Mouse (Mus musculus) mesoderm, embryonic 11.5 days (tissue): Measurements from ENCODE around the gene Trappc10.
A peak's percentile ranks its signal among the peaks of the same experiment; 100 is the strongest.
"Not testable (repeated sequence)": the region's sequence is repeated elsewhere in the genome, so short reads cannot be mapped to it uniquely, and the experiment has no call there.

Experiments
- DNase-seq: peaks from one replicate; pipeline ENCODE4 v3.0.0-alpha.2; 2012; ENCODE audit warnings: low read depth, low spot score

Gene Trappc10

DNA sequence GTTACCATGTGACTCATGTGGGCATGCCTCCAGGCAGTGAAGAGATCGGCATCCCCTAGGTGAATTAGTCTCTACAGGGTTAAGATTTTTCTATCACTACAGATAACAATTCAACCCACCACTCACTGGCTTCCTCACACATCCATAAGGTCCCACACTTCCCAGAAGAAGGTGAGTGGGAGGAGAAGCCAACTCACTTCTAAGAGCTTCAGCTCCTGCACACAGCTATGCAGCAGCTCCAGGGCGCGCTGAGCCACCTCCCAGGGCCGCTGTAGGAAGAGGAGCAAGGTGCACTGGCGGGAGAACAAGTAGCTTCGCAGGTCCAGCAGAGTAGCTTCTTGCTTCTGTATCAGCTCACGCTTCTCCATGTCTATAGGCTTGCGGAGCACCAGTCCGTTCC, 30.1 kb downstream of the Trappc10 start:
- DNase-seq: no peak

DNA sequence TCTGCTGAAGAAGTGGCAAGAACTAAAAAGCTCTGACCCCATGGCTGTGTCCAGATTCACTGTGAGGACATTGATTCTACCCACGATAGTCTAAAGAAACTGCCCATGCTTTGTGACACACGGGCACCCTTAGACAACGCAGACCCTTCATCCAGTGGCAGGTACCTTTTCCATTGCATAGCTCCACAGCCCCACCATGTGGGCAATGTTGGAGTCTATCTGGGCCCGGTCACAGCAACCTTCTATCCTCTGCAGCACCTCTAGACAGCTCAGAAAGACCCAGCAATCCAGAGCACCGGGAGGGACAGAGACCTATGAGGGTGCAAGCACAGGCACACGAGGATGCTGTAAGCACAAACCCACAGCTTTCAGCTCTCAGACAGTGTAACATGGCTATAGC, 33.1 kb downstream of the Trappc10 start:
- peak; percentile 3 for DNase-seq

DNA sequence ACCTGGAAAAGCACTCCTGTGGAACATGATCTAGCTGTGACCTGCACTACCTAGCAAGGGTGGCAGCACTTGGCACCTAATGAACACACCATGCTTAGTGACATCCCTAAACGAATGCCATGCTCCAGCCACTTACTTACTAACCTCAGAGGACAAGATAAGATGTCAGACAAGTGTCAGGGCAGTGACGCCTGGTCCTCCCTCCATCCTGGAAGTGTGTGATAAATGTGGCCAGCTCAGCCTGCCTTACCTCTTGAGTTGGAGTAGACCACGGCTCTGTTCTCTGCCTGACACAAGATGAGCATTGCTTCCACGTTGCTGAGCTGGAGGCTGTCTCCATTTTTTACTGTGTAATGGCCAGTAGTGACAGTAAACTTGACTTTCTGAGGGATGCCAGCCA, 43.3 kb downstream of the Trappc10 start:
- no peak for DNase-seq

DNA sequence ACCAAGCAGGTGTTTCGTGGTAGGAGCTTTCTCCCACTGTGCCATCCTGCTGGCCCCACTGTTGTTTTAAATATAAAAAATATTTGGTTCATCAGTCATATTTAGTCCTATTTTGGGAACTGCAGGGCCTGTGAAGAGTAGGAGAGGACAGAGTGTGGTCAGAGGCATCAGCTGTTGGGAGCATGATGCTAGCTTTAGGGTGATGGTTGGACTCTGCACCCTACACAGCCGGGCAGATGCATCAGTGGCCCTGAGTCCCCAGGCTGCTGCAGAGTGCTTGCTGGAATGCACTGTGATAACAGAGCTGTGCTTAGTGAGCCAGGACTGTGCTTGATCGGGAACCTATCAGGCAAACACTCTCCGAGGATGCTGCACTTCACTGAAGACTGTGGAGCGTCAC, 51.5 kb downstream of the Trappc10 start:
- DNase-seq: no peak

DNA sequence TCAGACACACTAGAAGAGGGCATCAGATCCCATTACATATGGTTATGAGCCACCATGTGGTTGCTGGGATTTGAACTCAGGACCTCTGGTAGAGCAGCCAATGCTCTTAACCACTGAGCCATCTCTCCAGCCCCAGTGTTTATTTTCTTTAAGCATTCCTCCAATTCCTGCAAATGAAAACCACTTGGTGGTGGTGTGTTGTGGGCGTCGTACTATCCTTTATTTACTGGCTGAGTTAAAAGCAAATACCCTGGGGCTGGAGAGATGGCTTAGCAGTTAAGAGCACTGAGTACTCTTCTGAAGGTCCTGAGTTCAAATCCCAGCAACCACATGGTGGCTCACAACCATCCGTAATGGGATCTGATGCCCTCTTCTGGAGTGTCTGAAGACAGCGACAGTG, 58.4 kb downstream of the Trappc10 start:
- DNase-seq: not testable (repeated sequence)

DNA sequence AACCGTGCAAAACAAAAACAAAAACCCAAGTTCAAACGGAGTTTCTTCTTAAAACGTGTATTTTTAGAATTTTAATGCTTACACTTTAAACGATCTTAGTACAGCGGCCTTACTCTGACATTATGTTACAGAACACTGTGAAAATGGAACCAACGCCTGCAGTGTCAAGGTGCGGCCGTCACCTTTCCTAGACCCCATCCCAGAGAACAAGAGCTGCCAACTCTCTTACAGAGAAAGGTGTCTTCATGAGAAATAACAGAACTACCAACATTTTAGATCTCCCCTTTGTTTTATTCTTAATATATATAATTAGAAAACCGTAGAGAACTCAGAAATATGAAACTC, 59.1 kb downstream of the Trappc10 start:
- DNase-seq: no peak

DNA sequence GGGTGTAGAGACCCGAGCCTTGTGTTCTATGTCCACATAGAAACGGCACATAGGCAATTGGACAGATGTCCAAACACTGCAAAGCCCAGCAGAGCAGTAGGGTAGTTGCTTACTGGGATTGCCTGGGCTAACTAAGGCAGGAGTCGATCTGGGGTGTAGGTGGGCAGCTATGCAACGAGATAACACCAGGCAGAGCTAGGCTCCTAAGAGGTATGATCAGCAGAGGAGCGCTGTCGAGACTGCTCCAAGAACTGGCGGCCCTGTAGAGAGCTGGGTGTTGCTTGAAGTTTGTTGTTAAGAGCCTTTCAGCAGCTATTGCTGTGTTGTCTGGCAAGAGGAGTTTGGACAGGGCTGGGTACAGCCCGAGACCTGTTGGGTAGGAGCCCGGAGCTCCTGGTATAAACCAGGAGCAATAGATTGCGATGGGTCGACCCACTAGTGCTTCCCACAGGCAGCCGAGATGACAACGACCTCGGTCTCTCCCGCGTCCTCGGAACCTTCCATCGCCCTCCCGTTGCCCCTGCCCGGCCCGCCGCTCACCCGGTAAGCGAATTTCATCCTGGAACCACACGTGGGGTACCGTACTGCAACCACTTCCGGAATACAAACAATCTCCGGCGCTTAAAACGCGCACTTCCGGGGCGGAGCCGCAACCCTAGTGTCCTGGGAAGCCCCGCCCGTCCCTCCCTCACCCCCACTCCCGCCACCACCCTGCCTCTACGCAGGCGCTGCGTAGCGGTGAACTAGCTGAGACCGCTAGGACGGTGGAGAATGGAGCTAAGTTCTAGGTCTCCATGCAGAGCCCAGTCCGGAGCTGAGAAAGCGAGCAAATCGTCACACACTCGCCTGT, 59.7 kb downstream of the Trappc10 start, which contains the start of gene Pwp2:
Gene Pwp2, minus strand, starts transcription at position 619 of the 850 bp plus-strand sequence.
- peak; percentile 95 for DNase-seq

DNA sequence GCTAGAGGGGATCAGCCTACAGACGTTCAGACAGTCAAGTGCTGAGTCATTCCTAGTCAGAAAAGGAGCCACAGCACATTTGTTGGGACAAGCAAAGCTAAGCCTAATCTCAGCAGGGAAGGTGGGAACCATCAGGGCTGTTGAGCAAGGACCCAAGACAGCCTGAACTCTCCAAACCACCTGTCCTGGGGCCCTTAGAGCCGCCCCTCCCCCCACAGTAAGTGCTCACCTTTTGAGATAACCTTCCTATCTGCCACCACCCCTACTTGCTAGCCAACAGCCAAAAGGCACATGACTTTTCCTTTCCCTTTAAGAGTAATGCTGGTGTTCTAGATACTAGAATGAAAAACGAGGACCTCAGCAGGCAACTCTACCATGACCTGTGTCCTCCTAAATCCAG, 60.9 kb downstream of the Trappc10 start:
- DNase-seq: no peak

DNA sequence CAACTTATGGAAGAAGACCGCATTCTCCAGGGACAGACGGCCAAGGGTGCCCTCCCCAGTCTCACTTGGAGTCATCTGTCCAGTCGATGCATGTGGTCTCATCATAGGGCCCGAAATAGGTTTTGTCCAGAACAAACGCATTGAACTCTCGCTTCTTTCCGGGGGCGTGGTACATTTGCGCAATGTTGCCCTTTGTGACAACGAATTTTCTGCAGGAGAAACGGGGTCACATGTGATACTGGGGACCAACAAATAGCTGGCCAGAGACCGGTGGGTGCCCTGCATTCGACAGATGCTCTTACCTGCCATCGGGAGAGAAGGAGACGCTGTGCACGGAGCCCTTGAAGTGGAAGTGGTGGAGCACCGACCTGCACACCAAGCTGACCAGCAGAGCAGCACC, 62.1 kb downstream of the Trappc10 start:
- DNase-seq: no peak

DNA sequence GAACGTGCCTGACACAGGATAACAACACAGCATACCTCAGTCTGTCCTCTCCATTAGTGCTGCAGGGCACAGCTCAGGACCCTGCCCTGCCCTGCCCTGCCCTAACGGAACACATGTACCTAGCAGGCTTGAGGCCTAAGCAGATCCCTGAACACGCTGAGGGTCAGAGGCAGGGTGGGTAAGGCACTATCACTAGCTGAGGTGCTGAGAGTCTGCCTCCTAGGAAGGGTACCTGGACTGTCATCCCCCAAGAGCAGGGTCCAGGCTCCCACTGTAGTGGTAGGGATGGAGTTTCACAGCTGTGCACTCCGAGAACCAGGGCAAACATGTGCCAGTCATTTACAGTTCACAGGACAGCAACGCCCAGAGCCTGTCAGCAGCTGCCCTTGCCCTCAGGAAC, 70.0 kb downstream of the Trappc10 start:
- DNase-seq: no peak

DNA sequence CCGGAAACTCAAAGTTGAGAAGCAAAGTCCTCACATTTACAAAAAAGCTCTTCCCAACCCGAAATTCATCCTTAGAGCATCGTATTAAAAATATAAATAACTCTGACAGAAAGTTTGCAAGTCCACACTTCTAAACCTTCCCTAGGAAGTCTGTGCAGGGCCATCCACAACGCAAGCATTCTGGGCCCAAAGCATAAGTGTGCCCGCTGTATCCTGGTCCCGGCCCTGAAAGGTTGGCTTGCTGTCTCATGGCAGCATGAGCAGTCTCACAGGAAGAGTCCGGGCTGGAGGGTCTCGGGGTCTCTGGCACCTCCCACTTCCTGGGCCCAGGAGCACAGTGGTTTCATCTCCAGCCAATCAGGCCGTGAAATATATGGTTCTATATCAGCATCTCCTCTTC, 72.9 kb downstream of the Trappc10 start:
- no peak for DNase-seq

DNA sequence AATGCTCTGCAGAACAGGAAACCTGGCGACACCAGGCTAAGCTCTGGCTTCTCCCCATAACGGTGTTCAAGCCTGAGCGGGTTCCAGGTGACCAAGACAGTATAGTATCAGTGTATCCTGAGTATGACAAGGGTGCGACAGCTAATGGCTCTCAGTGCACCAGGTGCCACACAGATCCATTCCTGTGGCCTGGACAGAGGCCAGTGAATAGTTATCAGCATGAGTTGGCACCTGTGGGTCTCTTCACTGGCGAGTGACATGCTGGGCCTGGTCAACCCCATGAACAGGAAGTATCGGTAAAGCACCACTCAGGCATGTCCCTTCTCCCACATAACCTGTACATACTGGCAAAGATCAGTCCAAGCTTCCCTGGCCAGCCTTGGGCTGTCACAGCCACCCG, 73.4 kb downstream of the Trappc10 start:
- DNase-seq: no peak

DNA sequence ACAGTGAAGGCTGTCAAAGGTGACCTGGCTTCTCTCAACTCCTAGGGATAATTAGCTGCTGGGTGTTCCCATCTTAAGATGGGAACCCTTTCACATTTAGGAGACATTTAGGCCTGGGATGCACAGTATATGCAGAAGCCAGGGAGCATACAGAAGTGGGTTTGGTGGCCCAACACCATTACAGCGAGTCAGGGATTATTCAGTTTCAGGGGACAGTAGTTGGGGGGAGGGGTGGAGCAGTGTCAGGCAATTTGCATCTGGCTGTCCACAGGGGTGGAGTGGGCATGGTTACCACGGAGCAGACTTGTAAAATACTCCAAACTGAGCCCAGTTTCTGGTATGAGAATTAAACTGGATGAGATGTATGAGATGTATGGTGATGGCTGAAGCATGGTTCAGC, 74.0 kb downstream of the Trappc10 start:
- no peak for DNase-seq

DNA sequence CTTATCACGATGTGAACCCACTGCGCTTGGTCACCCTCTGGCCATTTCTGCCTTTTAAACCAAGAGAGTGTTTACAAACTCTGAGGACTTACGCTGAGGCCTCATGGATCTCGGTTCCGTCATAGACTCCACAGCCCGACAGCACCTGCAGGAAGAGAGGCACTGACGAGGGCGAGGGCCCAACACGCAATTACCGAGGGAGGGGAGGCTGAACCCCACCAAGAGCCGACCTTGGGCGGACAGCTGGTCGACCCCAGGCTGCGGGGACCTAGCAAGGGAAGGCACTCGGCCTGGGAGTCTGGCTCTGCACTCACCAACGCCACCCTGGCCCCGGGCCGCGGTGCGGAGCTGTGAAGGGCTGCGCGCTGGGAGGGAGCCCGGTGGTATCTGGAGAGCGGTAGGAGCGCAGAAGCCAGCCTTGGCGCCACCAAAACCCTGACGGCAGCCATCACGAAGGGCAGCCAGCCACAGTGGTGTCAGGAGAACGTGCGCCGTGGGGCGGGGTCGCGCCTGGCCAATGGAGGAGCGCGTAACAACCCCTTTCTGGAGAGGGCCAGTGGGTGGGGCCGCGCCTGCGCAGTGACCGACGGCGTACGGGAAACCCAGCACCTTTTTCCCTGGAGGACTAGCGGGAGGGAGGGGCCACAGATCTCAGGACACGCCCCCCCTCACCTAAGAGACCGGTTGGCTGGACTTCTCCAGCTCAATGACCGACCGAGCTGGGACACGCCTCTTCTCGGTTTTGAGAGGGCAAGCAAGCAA, 75.0 kb downstream of the Trappc10 start, which contains the start of gene D10Jhu81e:
Gene D10Jhu81e, minus strand, starts transcription at position 502 of the 762 bp plus-strand sequence.
- peak; percentile 99 for DNase-seq

DNA sequence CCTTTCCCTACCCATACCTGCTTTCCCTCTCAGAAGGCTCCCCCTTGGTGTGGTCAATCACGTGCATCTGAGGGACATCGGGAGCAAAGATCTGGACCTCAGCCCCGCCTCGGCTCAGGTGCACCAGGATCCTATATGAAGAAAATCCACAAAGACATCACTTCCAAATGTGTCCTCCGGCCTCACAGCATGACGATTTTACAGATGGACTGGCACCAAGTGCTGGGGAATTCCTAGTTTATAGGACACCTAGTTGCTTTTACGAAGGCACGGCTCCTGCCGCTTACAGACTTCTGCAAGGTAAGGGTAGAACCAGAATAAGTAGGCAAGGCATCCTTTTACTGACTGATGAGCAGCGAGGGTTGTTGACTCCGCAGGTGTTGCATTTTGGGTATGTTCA, 75.6 kb downstream of the Trappc10 start:
- DNase-seq: no peak

DNA sequence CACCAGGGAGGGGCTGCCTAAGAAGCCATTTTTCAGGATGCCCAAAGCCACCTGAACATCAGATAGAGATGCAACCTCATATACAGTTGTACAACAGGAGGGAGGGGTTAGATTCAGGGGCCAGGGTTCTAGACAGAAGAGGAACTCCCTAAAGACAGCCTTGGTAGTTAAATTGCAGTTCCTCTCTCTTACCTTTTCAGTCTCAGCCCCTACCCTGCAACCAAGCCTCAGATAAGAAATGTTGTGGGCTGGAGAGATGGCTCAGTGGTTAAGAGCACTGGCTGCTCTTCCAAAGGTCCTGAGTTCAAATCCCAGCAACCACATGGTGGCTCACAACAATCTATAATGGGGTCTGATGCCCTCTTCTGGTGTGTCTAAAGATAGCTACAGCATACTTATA, 76.7 kb downstream of the Trappc10 start:
- DNase-seq: no peak

DNA sequence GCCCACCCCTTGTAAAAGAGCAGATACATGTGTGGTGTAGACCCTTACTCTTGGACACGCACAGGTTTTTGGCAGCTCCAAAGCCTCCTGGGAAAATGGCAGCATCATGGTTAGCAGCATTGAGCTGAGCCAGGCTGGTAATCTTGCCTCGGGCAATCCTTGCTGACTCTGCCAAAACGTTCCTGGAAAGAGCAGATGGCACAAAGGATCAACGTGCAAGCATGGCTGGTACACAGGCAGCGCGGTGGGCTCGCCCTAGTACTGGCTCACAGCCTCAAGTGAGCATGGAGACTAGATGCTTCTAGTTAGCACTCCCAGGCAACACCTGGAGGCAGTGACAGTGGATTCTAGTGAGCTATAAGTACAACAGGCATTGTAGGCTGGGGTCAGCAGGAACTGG, 77.1 kb downstream of the Trappc10 start:
- DNase-seq: no peak

DNA sequence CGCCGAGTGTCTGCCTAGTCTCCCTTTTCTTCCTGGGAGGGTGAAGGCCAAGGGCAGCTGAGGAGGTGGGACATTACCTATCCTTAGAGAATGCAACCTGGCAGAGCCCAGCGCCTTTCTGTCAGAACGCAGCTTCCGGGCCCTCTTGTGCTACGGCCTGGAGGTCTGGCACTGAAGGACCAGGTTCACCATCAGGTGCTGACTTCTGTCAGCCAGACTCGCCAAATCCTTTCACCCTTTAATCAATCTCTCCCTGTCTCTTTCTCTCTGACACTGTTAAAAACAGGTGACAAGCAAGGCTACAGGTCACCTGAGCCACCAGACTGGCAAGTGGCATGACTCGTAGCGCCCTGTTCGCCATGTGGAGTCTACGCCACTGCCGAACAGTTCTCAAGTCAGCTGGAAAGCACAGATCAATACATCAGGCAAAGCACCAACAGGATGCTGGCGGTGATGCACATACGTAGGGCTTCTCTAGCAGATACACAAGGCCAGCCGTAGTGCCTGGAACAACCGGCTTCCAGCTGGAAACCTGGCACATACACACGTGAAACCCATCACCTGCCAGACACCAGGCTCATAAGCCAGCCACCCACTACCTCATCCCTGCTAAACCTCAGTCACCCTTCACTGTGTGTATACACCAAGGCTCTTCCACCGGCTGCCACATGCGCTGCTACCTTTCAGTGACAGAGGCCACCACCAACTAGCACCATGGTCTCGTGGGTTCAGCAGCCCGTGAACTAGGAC, 79.0 kb downstream of the Trappc10 start:
- DNase-seq: no peak

DNA sequence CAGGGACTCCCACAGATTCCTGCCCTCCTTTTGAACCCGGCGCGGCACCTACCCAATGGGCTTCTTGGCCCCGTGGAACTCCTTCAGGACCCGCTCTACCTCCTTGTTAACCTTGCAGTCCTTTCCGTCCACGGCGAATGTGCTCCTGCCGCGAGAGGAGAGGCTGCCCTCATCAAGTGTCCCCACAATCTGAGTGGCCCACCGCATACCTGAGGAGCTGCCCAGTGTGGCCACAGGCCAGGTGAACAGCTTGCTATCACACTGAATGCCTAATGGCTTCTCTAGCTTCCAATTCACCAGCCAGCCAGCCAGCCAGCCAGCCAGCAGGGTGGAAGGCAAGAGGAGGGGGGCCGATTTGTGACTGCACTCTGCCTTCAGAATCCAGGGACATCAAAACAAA, 79.7 kb downstream of the Trappc10 start:
- DNase-seq: no peak

DNA sequence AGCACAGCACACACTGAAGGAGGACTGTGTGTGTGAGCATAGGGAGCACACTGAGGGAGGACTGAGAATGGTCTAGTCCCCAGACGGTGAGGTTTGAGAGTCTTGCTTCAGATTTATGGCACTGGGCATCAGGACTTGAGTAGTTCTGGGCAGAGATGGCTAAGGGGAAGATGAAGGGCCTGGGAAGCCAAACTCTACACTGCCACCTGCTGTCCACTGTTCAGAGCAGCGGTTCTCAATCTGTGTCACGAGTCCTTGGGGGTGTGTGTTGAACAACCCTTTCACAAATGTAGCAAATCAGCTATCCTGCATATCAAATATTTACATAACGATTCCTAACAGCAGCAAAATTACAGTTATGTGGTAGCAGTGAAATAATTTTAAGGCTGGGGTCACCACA, 80.5 kb downstream of the Trappc10 start:
- DNase-seq: peak; percentile 74

DNA sequence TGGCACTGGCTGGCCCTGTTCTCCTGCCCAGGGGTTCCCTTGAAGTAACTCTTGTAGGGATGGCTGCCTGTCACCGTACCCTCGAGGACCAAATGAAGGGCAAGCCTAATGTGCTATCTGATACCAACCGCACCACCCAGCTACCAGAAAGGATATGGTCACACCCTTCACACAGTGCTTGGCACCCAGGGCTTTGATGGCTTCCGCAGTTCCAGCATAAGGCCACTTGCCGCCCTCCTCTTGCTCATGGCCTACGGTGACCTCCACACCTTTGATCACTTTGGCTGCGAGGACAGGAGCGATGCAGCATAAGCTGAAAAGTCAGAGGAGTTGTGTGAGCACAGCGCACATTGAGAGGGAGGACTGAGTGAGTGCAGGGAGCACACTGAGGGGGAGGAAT, 81.2 kb downstream of the Trappc10 start:
- no peak for DNase-seq

DNA sequence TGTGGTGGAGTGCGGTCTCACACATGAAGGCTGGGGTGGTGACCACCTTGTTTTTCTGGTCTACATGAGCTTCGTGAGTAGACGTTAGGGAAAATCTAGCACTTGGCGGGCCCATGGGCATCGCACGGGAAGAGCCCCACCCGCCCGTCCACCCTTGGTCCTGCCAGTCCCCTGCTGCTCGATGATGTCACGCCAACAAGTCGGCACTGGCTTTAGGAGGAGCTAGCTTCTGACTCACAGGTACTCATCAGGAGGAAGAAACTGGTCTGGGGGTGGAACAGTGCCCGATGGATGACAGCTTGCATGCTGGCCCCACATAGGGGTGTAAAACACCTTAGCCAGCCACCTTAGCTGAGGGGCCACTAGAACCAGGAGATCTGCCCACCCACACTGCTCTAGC, 81.8 kb downstream of the Trappc10 start:
- no peak for DNase-seq
